Mouse (Mus musculus): ENCODE data around the gene Asic5. TPM values are rescaled to one million over a fixed set of nuclear protein-coding genes. Genes with fewer than 3 reads are reported as not detected.
A peak's percentile ranks its signal among the peaks of the same experiment; 100 is the strongest.

Gene Asic5
- total RNA-seq, 2 experiments from 2014 or later = not detected

GRCm38 (mm10) chr3:82007002-82007401, 24.9 kb downstream of the Asic5 start:
- no peak for DNase-seq (ENCODE audit: low spot score in 2 of 2)

- no peak for DNase-seq (ENCODE audit: low spot score in 2 of 2)
These were observed 32.1 kb downstream of the Asic5 start for GRCm38 (mm10) chr3:82014148-82014703.

- no peak for DNase-seq (ENCODE audit: low spot score in 2 of 2)
These were observed 40.4 kb downstream of the Asic5 start for GRCm38 (mm10) chr3:82022421-82022920.

- no peak for DNase-seq (ENCODE audit: low spot score in 2 of 2)
These were observed 41.0 kb downstream of the Asic5 start for GRCm38 (mm10) chr3:82023065-82023464.

- DNase-seq (ENCODE audit: low spot score in 2 of 2) = no peak
These were observed 45.2 kb downstream of the Asic5 start for GRCm38 (mm10) chr3:82027286-82027685.

GRCm38 (mm10) chr3:82029229-82029628, 47.1 kb downstream of the Asic5 start:
- no peak for DNase-seq (ENCODE audit: low spot score in 2 of 2)

- DNase-seq (ENCODE audit: low spot score in 2 of 2) = no peak
These were observed 48.1 kb downstream of the Asic5 start for GRCm38 (mm10) chr3:82030008-82030748.

GRCm38 (mm10) chr3:82036262-82037044, 54.4 kb downstream of the Asic5 start:
- no peak for DNase-seq (ENCODE audit: low spot score in 2 of 2)

GRCm38 (mm10) chr3:82043676-82044075, 61.6 kb downstream of the Asic5 start:
- no peak for DNase-seq (ENCODE audit: low spot score in 2 of 2)

GRCm38 (mm10) chr3:82044902-82045301, 62.8 kb downstream of the Asic5 start:
- no peak for DNase-seq (ENCODE audit: low spot score in 2 of 2)

- DNase-seq (ENCODE audit: low spot score in 2 of 2) = peak in 1 of 2 experiments; percentile 37
These were observed 64.0 kb downstream of the Asic5 start for GRCm38 (mm10) chr3:82046087-82046486.

GRCm38 (mm10) chr3:82047100-82047753, 65.1 kb downstream of the Asic5 start:
- peak; percentile 58 to 60 for DNase-seq (ENCODE audit: low spot score in 2 of 2)

GRCm38 (mm10) chr3:82048078-82048477, 66.0 kb downstream of the Asic5 start:
- no peak for DNase-seq (ENCODE audit: low spot score in 2 of 2)

GRCm38 (mm10) chr3:82048681-82049080, 66.6 kb downstream of the Asic5 start:
- no peak for DNase-seq (ENCODE audit: low spot score in 2 of 2)

GRCm38 (mm10) chr3:82051468-82051867, 69.4 kb downstream of the Asic5 start:
- no peak for DNase-seq (ENCODE audit: low spot score in 2 of 2)

- no peak for DNase-seq (ENCODE audit: low spot score in 2 of 2)
These were observed 69.9 kb downstream of the Asic5 start for GRCm38 (mm10) chr3:82052029-82052428.

GRCm38 (mm10) chr3:82054283-82054974, 72.3 kb downstream of the Asic5 start:
- DNase-seq (ENCODE audit: low spot score in 2 of 2) = no peak

- no peak for DNase-seq (ENCODE audit: low spot score in 2 of 2)
These were observed 75.1 kb downstream of the Asic5 start for GRCm38 (mm10) chr3:82057201-82057600.

- DNase-seq (ENCODE audit: low spot score in 2 of 2) = no peak
These were observed 79.5 kb downstream of the Asic5 start for GRCm38 (mm10) chr3:82061402-82062180.

GRCm38 (mm10) chr3:82067830-82068229, 85.7 kb downstream of the Asic5 start:
- DNase-seq (ENCODE audit: low spot score in 2 of 2) = no peak

All from left cerebral cortex, adult 18-20 months (tissue).